Mouse (Mus musculus) embryonic facial prominence, embryonic 11.5 days (tissue): ENCODE data around the gene Lrch3. TPM values are rescaled to one million over a fixed set of nuclear protein-coding genes. Genes with fewer than 3 reads are reported as not detected.

ENCODE experiments used
- ATAC-seq: fragments of 200-750 bp; cut with Nextera tagmentation; replicated peaks from 2 replicates; pipeline ENCODE4 v1.8.0; 2017; ENCODE audit warnings: low read depth; ENCODE audit not compliant: insufficient number of reproducible peaks, low FRiP score, low TSS enrichment
- DNase-seq: peaks from one replicate; pipeline ENCODE4 v3.0.0-alpha.2; 2015; ENCODE audit warnings: low spot score
- H3K27ac ChIP-seq: fragments of 300-500 bp; sonication (generic); replicated peaks from 2 replicates; pipeline ENCODE4 v1.5.1; 2014; ENCODE audit warnings: mild to moderate bottlenecking, low read depth, low read length, control low read depth
- H3K27me3 ChIP-seq: fragments of 300-500 bp; sonication (generic); 2 replicates; pipeline ENCODE4 v1.6.1; 2014; ENCODE audit warnings: mild to moderate bottlenecking, low read length, moderate library complexity, mixed read lengths; ENCODE audit not compliant: control insufficient read depth, insufficient read depth
- H3K36me3 ChIP-seq: fragments of 300-500 bp; sonication (generic); replicated peaks from 2 replicates; pipeline ENCODE4 v1.6.1; 2014; ENCODE audit warnings: low read depth, mild to moderate bottlenecking, low read length, moderate library complexity, mixed read lengths; ENCODE audit not compliant: control insufficient read depth, insufficient read depth
- H3K4me1 ChIP-seq: fragments of 300-500 bp; sonication (generic); 2 replicates; pipeline ENCODE4 v1.6.1; 2014; ENCODE audit warnings: low read length, mixed read lengths; ENCODE audit not compliant: control insufficient read depth, insufficient read depth
- H3K4me2 ChIP-seq: fragments of 300-500 bp; sonication (generic); 2 replicates; pipeline ENCODE4 v1.6.1; 2014; ENCODE audit warnings: low read depth, mild to moderate bottlenecking, control low read depth, low read length, moderate library complexity
- H3K4me3 ChIP-seq: fragments of 300-500 bp; sonication (generic); 2 replicates; pipeline ENCODE4 v1.5.1; 2014; ENCODE audit warnings: low read depth, low read length, control low read depth
- H3K9ac ChIP-seq: fragments of 300-500 bp; sonication (generic); replicated peaks from 2 replicates; pipeline ENCODE4 v1.6.1; 2014; ENCODE audit warnings: mild to moderate bottlenecking, control low read depth, low read length
- H3K9me3 ChIP-seq: fragments of 300-500 bp; sonication (generic); replicated peaks from 2 replicates; pipeline ENCODE4 v1.6.1; 2016; ENCODE audit warnings: mild to moderate bottlenecking, low read length, inconsistent platforms, mixed read lengths; ENCODE audit not compliant: control insufficient read depth
- WGBS: fragments of 180-500 bp; shearing (Covaris S2); extraction: QIAGEN DNeasy Blood & Tissue Kit; methylation state at CpG from one replicate; pipeline ENCODE4 v1.1.7; 2014; 5-methylcytosine and 5-hydroxymethylcytosine counted together
- polyA plus RNA-seq: library from polyadenylated mRNA; unstranded; fragments of >200 nt; fragmentation: Nextera tagmentation; extraction: Ambion mirVana; gene quantifications from 2 replicates; pipeline ENCODE4 v1.2.1, GENCODE M21; 2014

Gene Lrch3
- polyA plus RNA-seq, 1 experiment from 2014 or later = 32.2 TPM

- no peak overlapping the region for H3K9ac ChIP-seq
- no peak overlapping the region for H3K4me3 ChIP-seq
- no peaks in the 10 kb centered on the region for H3K36me3 ChIP-seq
- no peak overlapping the region for H3K4me2 ChIP-seq
- no peaks in the 10 kb centered on the region for H3K27me3 ChIP-seq
- WGBS = 56% methylated on average over 5 of the region's 5 CpGs
- no peaks in the 10 kb centered on the region for H3K4me1 ChIP-seq
- H3K27ac ChIP-seq = no peak overlapping the region
- ATAC-seq (no peak), DNase-seq (peak; percentile 52)
- H3K9me3 ChIP-seq = no peaks in the 10 kb centered on the region
Measured at GRCm38 (mm10) chr16:32942694-32943093, 28.8 kb downstream of the Lrch3 start.

DNA sequence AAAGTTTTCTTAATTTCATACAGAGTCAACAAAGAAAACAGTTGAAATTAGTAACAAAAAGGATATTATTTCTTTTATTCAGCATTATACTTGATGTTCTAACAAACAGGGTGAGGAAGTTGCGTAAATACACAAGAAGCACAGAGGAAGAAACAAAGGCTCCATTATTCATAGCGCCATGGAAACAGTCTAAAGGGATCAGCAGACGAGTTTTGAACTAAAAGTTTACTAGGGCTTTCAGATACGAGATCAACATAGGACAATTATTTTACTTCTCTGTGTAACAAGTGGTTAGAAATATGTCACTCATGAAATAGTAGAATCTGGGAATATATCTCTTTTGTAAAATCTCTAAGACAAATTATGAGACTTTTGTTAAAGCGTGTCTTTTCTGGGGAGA is 31.5 kb downstream of the Lrch3 start:
- Histone ChIP-seq H3K4me3 (no peak overlapping the region), H3K9me3 (no peaks in the 10 kb centered on the region), H3K4me1 (no peaks in the 10 kb centered on the region), H3K36me3 (no peaks in the 10 kb centered on the region), H3K4me2 (no peak overlapping the region), H3K27me3 (no peaks in the 10 kb centered on the region), H3K27ac (no peak overlapping the region), H3K9ac (no peak overlapping the region)
- WGBS = 59% methylated on average over 5 of the region's 5 CpGs
- ATAC-seq = no peak
- DNase-seq = no peak

DNA sequence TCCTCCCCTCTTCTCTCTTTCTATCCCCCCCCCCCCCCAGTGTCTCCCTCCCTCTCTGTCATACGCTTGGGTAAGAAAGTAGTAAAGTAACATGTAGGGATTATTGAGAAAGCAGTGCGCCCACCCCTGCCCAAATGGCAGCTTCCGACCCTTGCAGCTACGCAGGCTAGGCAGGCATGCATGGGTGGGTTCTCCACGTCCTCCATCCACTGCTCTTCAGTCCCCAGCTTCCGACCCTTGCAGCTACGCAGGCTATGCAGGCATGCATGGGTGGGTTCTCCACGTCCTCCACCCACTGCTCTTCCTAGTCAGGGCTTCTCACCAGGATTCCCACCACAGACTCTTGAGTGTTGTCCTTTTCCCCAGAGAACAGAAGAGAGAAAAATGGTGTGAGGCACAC is 34.1 kb downstream of the Lrch3 start:
- Histone ChIP-seq H3K9ac (no peak overlapping the region), H3K27me3 (no peaks in the 10 kb centered on the region), H3K4me2 (no peak overlapping the region), H3K4me3 (no peak overlapping the region), H3K27ac (no peak overlapping the region), H3K36me3 (no peaks in the 10 kb centered on the region; the same call in 1 of the 2 replicates), H3K9me3 (no peaks in the 10 kb centered on the region), H3K4me1 (no peaks in the 10 kb centered on the region)
- no peak for ATAC-seq
- DNase-seq = no peak
- 81% methylated on average over 8 of the region's 8 CpGs for WGBS

DNA sequence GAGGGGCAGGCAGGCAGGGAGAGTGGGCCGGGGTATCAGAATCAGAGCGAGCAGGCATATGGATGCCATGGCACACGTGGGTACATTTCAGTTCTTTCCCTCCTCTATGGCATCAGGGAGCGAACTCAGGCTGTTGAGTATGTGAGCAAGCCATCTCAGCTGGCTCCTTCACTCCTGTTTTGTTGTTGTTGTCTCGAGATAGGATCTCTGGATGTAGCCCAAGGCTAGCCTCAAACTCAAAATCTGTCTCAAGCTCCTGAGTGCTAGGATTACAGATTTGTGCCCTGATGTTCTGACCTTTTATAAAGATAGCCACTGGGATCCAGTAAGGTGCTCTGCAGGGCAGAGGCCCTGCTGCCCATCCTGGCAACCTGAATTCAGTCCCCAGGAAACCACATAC is 34.8 kb downstream of the Lrch3 start:
- Histone ChIP-seq H3K4me3 (no peak overlapping the region), H3K4me2 (no peak overlapping the region), H3K27me3 (no peaks in the 10 kb centered on the region), H3K9me3 (no peaks in the 10 kb centered on the region), H3K9ac (no peak overlapping the region), H3K27ac (no peak overlapping the region), H3K4me1 (no peaks in the 10 kb centered on the region), H3K36me3 (no peaks in the 10 kb centered on the region; the same call in 1 of the 2 replicates)
- 83% methylated on average over 5 of the region's 5 CpGs for WGBS
- ATAC-seq = no peak
- no peak for DNase-seq

GRCm38 (mm10) chr16:32949281-32949680 is 35.4 kb downstream of the Lrch3 start:
- no peak for DNase-seq
- Histone ChIP-seq H3K9ac (no peak overlapping the region), H3K9me3 (no peaks in the 10 kb centered on the region), H3K27me3 (no peaks in the 10 kb centered on the region), H3K4me1 (no peaks in the 10 kb centered on the region), H3K4me3 (no peak overlapping the region), H3K36me3 (no peaks in the 10 kb centered on the region; the same call in 1 of the 2 replicates), H3K4me2 (no peak overlapping the region), H3K27ac (no peak overlapping the region)
- ATAC-seq = no peak

DNA sequence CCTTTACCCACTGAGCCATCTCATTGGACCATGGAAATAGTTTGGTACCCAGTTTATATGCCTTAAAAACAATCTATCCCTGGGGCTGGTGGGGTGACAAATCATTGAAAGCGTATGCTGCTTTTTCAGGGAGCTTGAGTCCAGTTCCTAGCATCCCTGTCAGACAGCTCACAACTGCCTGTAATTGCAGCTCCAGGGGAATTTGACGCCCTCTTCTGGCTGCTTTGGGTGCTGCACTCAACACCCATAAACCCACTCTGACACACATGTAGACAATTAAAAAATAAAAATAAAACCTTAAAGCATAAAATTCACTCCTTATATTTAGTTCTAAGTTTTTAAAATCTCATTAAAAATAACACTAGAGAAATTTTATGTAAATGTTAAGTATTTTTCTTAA is 37.2 kb downstream of the Lrch3 start:
- no peaks in the 10 kb centered on the region; the same call in 1 of the 2 replicates for H3K36me3 ChIP-seq

DNA sequence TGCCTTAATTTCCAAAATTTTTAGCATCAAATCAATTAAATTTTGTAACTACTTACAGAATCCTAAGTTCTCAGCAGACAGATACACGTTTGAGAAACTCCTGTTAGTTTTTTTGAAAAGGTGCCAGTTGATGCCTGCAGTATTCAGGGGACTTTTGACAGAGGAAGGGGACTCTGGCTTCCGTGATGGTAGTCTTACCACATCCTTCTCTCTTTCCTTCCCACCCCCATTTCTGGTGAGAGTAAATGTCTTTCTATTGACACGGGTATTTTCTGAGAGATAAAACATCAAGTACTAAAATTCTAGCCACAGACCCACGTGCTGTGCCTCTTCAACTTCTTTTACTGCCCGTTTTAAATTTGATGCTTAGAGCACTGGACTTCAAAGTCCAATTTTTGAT is 39.9 kb downstream of the Lrch3 start:
- Histone ChIP-seq H3K36me3 (no peaks in the 10 kb centered on the region; the same call in 1 of the 2 replicates), H3K27ac (no peak overlapping the region), H3K4me3 (no peak overlapping the region), H3K27me3 (no peaks in the 10 kb centered on the region), H3K9me3 (no peaks in the 10 kb centered on the region), H3K4me1 (no peaks in the 10 kb centered on the region), H3K9ac (no peak overlapping the region), H3K4me2 (no peak overlapping the region)
- ATAC-seq (no peak), DNase-seq (no peak)
- 81% methylated on average over 5 of the region's 5 CpGs for WGBS

More for the DNA sequence above, 37.2 kb downstream of the Lrch3 start:
- no peaks in the 10 kb centered on the region for H3K27me3 ChIP-seq
- H3K4me2 ChIP-seq = no peak overlapping the region
- no peaks in the 10 kb centered on the region for H3K9me3 ChIP-seq
- no peak for DNase-seq
- H3K9ac ChIP-seq = no peak overlapping the region
- no peak for ATAC-seq
- no peak overlapping the region for H3K27ac ChIP-seq
- H3K4me3 ChIP-seq = no peak overlapping the region
- WGBS = 80% methylated on average over 2 of the region's 2 CpGs
- H3K4me1 ChIP-seq = no peaks in the 10 kb centered on the region

GRCm38 (mm10) chr16:32954304-32954703 is 40.4 kb downstream of the Lrch3 start:
- Histone ChIP-seq H3K9ac (no peak overlapping the region), H3K27me3 (no peaks in the 10 kb centered on the region), H3K27ac (no peak overlapping the region), H3K36me3 (no peaks in the 10 kb centered on the region; the same call in 1 of the 2 replicates), H3K4me1 (no peaks in the 10 kb centered on the region), H3K4me3 (no peak overlapping the region), H3K9me3 (no peaks in the 10 kb centered on the region), H3K4me2 (no peak overlapping the region)
- WGBS = 81% methylated on average over 6 of the region's 6 CpGs
- DNase-seq (no peak), ATAC-seq (no peak)
